Mouse (Mus musculus): ENCODE measurements around the gene Gm42674.

- TF ChIP-seq CTCF (IDR thresholded peaks at IDR 0.05; ENCODE audit: low read depth) (no peak), EP300 (IDR thresholded peaks at IDR 0.05; ENCODE audit: low read depth) (no peak)
Measured at GRCm38 (mm10) chr3:90575320-90575719, 26.4 kb upstream of the Gm42674 start.

All from heart, postnatal 0 days (tissue).